Mouse (Mus musculus) intestine, postnatal 0 days (tissue): ENCODE results near the gene Nmnat1. TPM values are rescaled to one million over a fixed set of nuclear protein-coding genes. Genes with fewer than 3 reads are reported as not detected.
A peak's percentile ranks its signal among the peaks of the same experiment; 100 is the strongest.
"Not testable (repeated sequence)": the region's sequence is repeated elsewhere in the genome, so short reads cannot be mapped to it uniquely, and the experiment has no call there.

Source experiments
- ATAC-seq: fragments of 200-750 bp; cut with Nextera tagmentation; 2 replicates; pipeline ENCODE4 v1.8.0; 2017; ENCODE audit warnings: mild to moderate bottlenecking, moderate TSS enrichment, moderate library complexity
- H3K27ac ChIP-seq: fragments of 300-500 bp; sonication (generic); 2 replicates; pipeline ENCODE4 v1.5.1; 2014; ENCODE audit warnings: mild to moderate bottlenecking, low read depth, low read length, moderate library complexity
- H3K27me3 ChIP-seq: fragments of 300-500 bp; sonication (generic); replicated peaks from 2 replicates; pipeline ENCODE4 v1.6.1; 2014; ENCODE audit warnings: low read length, mixed read lengths; ENCODE audit not compliant: control insufficient read depth, insufficient read depth
- H3K36me3 ChIP-seq: fragments of 300-500 bp; sonication (generic); 2 replicates; pipeline ENCODE4 v1.6.1; 2014; ENCODE audit warnings: mild to moderate bottlenecking, moderate library complexity; ENCODE audit not compliant: control insufficient read depth, insufficient read depth
- H3K4me1 ChIP-seq: fragments of 300-500 bp; sonication (generic); replicated peaks from 2 replicates; pipeline ENCODE4 v1.6.1; 2014; ENCODE audit warnings: antibody characterized with exemption, low read length, mixed read lengths; ENCODE audit not compliant: control insufficient read depth, insufficient read depth
- H3K4me2 ChIP-seq: fragments of 300-500 bp; sonication (generic); replicated peaks from 2 replicates; pipeline ENCODE4 v1.6.1; 2014; ENCODE audit warnings: low read depth, mild to moderate bottlenecking, moderate library complexity
- H3K4me3 ChIP-seq: fragments of 300-500 bp; sonication (generic); 2 replicates; pipeline ENCODE4 v1.5.1; 2014; ENCODE audit warnings: low read depth, low read length
- H3K9ac ChIP-seq: fragments of 300-500 bp; sonication (generic); 2 replicates; pipeline ENCODE4 v1.6.1; 2014; ENCODE audit warnings: mild to moderate bottlenecking, low read depth, low read length
- H3K9me3 ChIP-seq: fragments of 300-500 bp; sonication (generic); 2 replicates; pipeline ENCODE4 v1.6.1; 2016; ENCODE audit warnings: mixed run types; ENCODE audit not compliant: control insufficient read depth
- CTCF ChIP-seq: sonication (generic); IDR thresholded peaks from 2 replicates; pipeline ENCODE4 v1.5.1; 2016; ENCODE audit warnings: low read depth, mild to moderate bottlenecking, control low read depth, antibody characterized with exemption, moderate library complexity
- WGBS: fragments of 180-500 bp; shearing (Covaris S2); extraction: QIAGEN DNeasy Blood & Tissue Kit; methylation state at CpG from one replicate; pipeline ENCODE4 v1.1.7; 2014; 5-methylcytosine and 5-hydroxymethylcytosine counted together
- polyA plus RNA-seq: library from polyadenylated mRNA; unstranded; fragments of >200 nt; fragmentation: Nextera tagmentation; extraction: Ambion mirVana; gene quantifications from 2 replicates; pipeline ENCODE4 v1.2.1, GENCODE M21; 2015

Gene Nmnat1
- polyA plus RNA-seq, 1 experiment from 2014 or later, result 10.8 TPM

- H3K4me2 ChIP-seq, result peak overlapping the region; percentile 54
- H3K9ac ChIP-seq, result no peak overlapping the region
- ATAC-seq, result peak; percentile 93
- H3K36me3 ChIP-seq, result no peaks in the 10 kb centered on the region
- no peaks in the 10 kb centered on the region for H3K9me3 ChIP-seq
- TF ChIP-seq CTCF, result peak; percentile 99
- no peaks in the 10 kb centered on the region for H3K4me1 ChIP-seq
- H3K27me3 ChIP-seq, result no peaks in the 10 kb centered on the region
- peak overlapping the region; percentile 7; the same call in 1 of the 2 replicates for H3K4me3 ChIP-seq
- under 1% methylated on average over 36 of the region's 36 CpGs for WGBS
- H3K27ac ChIP-seq, result peak overlapping the region; percentile 68
Observed at GRCm38 (mm10) chr4:149444964-149445701, 39.9 kb downstream of the Nmnat1 start.

GRCm38 (mm10) chr4:149444465-149444864 lies 40.5 kb downstream of the Nmnat1 start:
- TF ChIP-seq CTCF, result no peak
- ATAC-seq, result peak; percentile 55; the same call in 1 of the 2 replicates
- Histone ChIP-seq H3K27me3 (no peaks in the 10 kb centered on the region), H3K27ac (no peak overlapping the region), H3K4me1 (no peaks in the 10 kb centered on the region), H3K36me3 (no peaks in the 10 kb centered on the region), H3K4me3 (no peak overlapping the region), H3K9ac (no peak overlapping the region), H3K9me3 (no peaks in the 10 kb centered on the region), H3K4me2 (peak overlapping the region; percentile 54; the same call in 1 of the 2 replicates)
- WGBS, result 25% methylated on average over 1 of the region's 1 CpGs

DNA sequence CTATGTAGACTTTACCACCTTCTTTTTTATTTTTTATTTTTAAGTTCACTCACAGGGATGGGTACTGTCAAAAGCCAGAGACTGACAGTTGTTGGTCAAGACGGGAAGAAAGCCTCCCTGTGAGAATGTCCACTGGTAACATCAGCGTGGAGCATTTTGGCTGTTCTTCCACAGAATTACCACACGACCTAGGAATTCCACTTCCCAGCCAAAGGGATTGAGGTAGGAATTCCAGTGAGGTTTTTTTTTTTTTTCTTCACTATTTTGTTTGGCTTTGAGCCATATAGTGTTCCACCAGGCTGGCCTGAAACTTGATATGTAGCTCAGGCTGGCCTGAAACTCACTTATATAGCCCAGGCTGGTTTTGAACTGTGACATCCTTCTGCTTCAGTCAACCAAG lies 42.6 kb downstream of the Nmnat1 start:
- WGBS, result 49% methylated on average over 3 of the region's 3 CpGs
- H3K4me1 ChIP-seq, result no peaks in the 10 kb centered on the region
- no peaks in the 10 kb centered on the region for H3K27me3 ChIP-seq
- no peaks in the 10 kb centered on the region for H3K36me3 ChIP-seq
- ATAC-seq, result no peak
- no peak for TF ChIP-seq CTCF
- no peaks in the 10 kb centered on the region for H3K9me3 ChIP-seq
- no peak overlapping the region for H3K27ac ChIP-seq
- no peak overlapping the region for H3K9ac ChIP-seq
- no peak overlapping the region for H3K4me2 ChIP-seq
- no peak overlapping the region for H3K4me3 ChIP-seq

DNA sequence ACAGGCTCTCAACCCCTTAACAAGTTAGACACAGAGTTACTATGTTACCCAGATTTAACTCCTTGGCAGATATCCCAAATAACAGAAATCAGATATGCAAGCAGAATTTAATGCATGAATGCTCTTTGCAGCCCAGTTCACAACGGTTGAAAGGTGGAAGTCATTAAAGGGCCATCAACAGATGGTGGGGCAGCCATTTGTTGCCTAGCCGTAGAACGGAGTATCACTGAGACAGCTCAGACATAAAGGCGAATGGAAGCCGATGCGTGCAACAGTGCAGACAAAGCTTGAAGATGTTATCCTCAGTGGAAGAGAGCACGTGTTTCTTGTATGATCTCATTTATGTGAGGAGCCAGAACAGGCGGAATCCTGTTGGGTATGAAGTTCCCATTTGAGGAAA lies 44.4 kb downstream of the Nmnat1 start:
- no peak for ATAC-seq
- Histone ChIP-seq H3K4me2 (no peak overlapping the region), H3K9ac (no peak overlapping the region), H3K36me3 (no peaks in the 10 kb centered on the region), H3K27me3 (no peaks in the 10 kb centered on the region), H3K4me1 (no peaks in the 10 kb centered on the region), H3K27ac (no peak overlapping the region), H3K9me3 (no peaks in the 10 kb centered on the region), H3K4me3 (no peak overlapping the region)
- 73% methylated on average over 8 of the region's 8 CpGs for WGBS
- no peak for TF ChIP-seq CTCF

DNA sequence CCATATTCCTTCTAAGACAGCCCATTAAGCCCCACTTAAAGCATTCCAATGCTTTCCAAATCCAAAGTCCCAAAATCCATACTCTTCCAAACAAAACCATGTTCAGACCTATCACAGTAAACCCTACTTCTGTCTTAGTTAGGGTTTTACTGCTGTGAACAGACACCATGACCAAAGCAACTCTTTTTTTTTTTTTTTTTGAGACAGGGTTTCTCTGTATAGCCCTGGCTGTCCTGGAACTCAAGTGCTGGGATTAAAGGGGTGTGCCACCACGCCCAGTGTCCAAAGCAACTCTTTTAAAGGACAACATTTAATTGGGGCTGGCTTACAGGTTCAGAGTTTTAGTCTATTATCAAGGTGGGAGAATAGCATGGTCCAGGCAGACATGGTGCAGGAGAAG lies 53.1 kb downstream of the Nmnat1 start:
- H3K9ac ChIP-seq, ATAC-seq, H3K4me1 ChIP-seq, H3K36me3 ChIP-seq, H3K27ac ChIP-seq, H3K4me3 ChIP-seq, H3K4me2 ChIP-seq, H3K27me3 ChIP-seq, H3K9me3 ChIP-seq: not testable (repeated sequence)
- WGBS, result 81% methylated on average over 1 of the region's 1 CpGs

DNA sequence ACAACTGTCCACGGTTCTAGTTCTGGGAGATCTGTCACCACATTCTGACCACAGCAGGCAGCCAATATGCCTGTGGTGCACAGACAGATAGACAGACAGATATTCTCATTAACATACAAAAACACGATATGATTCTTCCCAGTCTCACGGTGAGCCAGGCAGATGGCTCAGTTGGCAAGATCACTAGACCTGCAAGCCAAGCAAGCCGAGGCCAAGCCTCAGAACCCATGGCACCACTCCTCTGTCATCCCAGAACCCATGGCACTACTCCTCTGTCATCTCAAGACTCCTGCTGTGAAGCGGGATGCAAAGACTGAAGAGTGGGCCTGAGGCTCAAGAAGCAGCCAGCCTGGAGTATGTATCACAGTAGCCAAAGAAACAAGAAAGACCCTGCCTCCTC lies 55.4 kb downstream of the Nmnat1 start:
- no peak overlapping the region for H3K4me2 ChIP-seq
- H3K9ac ChIP-seq, result no peak overlapping the region
- ATAC-seq, result no peak
- no peaks in the 10 kb centered on the region for H3K27me3 ChIP-seq
- 86% methylated on average over 5 of the region's 5 CpGs for WGBS
- H3K4me3 ChIP-seq, result no peak overlapping the region
- H3K4me1 ChIP-seq, result no peaks in the 10 kb centered on the region
- no peaks in the 10 kb centered on the region for H3K36me3 ChIP-seq
- no peaks in the 10 kb centered on the region for H3K9me3 ChIP-seq
- TF ChIP-seq CTCF, result no peak
- no peak overlapping the region for H3K27ac ChIP-seq
